Mouse (Mus musculus) monocyte, adult 59 days (primary cell): Measurements from ENCODE around the gene Etl4. TPM values are rescaled to one million over a fixed set of nuclear protein-coding genes. Genes with fewer than 3 reads are reported as not detected.

Source experiments
- total RNA-seq, 2 experiments: library from RNA; stranded (reverse); gene quantifications; one replicate each; pipeline ENCODE4 v1.2.4; 2023

Gene Etl4
- under 1 TPM; 0.27 to 0.29 TPM for total RNA-seq

DNA sequence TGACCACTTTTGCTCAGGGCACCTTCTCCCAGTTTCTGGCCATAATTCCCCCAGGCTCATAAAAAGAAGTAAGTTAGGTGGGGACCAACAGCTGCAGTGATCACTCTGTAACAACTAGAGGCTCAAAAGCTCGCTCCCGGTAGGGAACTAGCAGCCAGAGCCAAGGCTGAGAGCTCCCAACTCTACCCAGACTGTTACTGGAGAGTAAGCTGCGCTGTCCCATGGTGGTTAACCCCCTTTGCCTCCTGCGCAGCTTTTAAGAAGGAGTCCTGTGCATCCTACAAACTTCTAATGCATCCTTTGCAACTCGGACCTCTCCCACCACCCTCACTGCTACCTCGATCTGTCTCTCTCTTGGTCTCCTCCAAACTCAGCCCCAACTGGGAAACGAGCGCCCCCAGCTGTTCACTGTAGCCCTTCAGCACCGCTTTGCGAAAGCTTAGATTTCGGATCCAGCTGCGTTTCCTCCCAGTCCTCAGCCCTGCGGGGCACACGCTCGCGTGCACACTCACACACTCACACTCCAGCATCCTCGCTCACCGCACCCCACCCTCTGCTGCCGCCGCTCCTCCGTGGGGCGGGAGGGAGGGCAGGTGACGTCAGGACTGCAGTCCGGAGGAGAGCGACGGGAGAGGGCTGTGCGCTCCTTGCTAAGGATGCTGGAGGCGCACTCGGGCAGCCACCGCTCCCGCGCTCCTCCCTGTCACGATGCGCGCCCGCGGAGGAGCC, at the start of gene Etl4:
Gene Etl4 (plus strand): TSS at position 610 of the 729 bp plus-strand sequence.

